Mouse (Mus musculus): ENCODE measurements around the gene Gm43552.

The Gm43552 gene

DNA sequence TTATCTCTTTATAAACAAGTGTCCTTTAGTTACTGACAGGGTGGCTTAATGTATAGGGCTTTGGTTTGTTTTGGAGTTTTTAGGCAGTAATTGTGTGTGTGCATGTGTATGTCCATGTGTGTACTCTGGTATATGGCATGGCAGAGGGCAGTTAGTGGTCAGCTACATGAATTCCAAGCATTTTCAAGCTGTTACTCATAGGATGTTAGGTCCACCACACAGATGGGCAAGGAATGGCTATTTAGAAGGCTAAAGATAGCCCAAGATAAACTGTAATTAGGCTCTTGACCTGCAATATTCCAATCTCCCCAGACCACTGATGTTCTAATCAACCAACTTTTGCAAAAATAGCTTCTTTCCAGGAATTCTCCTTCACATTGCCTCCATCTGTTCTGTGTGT, 54.6 kb downstream of the Gm43552 start:
- no peak for DNase-seq (ENCODE audit: low spot score)

DNA sequence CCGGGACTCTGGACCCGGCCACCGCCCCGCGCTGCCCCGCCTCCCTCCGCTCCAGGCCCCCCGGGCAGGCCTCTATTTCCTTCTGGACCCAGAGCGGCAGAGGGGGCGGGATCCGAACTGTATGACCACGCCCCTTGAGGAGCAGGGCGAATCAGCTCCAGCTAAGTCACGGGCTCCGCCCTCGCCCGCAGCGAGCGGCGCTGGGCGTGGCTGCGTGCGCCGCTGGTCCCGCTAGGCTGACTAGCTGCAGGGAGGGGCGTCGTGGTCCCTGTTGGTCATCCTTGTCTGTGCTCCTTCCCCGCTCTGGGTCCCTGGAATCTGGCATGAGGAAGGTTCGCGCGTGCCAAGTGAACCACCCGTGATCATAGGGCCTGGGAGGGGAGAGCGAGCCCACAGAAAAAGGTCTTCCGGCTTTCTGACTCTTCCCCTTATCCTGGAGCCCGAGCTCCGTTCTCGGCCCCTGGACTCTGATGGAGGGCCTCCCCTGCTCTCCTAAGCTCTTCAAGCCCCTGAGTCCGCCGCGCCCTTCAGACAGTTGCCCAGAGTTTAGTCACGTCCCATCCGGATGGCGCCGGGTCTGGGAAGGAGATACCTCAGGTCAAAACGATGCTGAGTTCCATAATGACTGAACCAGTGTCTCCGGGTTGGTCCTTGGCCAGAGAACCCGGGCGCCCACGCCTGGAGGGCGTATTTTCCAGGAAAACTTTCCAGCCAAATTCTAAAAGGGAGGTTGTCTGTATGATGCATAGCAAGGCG, 56.6 kb downstream of the Gm43552 start, which contains the start of gene Ugdh:
Gene Ugdh, minus strand, starts transcription at position 144 of the 756 bp plus-strand sequence.
- peak; percentile 97 for DNase-seq (ENCODE audit: low spot score)

DNA sequence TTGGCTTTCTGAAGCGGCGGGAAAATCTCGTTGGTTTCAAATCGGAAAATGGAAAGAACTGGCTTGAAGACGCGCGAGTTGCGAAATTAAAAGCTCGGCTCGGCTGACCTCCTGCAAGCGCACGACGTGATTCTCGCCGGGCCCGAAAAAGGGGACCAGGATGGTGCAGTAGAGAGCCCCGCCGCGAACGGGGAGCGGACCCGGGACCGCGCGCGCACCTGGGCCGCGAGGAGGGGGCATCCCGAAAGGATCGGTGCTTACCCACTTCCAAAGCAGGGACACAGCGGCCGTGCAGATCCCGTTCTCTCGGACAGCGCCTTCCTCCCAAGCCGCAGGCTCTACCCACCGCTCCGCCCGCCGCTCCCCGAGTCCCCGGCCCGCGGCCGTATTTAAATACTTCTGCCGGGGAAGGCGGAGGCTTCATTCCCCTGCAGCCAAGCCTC, 57.2 kb downstream of the Gm43552 start:
- DNase-seq (ENCODE audit: low spot score): no peak

DNA sequence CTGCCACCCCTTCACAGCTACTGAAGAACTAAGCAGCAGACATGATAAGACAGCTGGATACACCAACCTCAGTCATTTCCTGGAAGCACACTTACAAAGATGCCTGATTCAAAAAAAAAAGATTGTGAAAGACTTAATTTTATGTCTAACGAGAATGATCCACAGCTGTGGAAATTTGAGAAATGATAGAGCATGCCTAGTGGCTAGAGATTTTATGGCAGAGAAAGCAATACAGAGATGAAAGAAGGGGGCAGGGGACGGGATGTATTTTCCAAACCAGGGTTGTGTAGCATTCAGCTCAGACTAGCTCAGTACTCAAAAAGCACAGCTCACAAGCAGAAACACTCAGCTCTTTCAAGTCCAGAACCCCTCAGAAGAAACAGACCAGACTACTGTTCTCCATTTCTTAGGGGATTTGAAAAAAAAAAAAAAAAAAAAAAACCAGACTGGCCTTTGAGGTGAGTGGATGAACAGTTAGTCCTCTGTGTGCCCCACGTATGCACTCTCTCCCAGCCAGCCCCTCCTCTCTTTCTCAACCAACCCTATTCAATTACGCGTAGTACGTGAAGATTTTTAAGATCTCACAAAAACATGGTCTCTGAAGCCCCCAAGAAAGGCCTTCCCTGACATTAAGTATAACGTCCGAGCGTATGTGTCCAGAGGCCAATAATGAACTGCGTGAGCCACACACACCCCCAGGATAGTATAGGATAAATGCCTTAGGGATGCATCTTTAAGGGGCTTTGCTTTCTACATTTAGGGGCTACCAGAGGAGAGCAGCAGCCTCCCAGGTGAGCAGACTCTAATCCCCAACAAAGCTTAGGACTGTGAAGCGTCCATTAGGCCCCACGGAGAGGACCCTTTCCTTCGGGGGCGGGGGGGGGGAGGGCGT, 57.9 kb downstream of the Gm43552 start:
- no peak for DNase-seq (ENCODE audit: low spot score)

DNA sequence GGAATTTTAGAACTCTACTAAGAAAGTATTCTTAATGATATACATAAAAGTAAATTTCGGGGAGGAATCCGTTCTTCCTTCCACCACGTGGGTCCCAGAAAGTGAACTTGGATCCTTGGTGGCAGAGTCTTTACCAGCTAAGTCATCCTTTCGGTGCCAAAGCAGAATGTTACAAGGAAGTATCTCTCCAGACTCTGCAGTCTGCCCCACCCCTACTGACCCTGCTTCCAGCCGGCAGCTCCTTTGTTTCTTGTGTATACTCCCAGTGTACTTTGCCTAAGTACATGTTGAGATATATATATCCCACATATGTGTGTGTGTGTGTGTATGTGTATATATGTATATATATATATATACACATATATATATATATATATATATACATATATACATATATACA, 63.2 kb downstream of the Gm43552 start:
- DNase-seq (ENCODE audit: low spot score): no peak

DNA sequence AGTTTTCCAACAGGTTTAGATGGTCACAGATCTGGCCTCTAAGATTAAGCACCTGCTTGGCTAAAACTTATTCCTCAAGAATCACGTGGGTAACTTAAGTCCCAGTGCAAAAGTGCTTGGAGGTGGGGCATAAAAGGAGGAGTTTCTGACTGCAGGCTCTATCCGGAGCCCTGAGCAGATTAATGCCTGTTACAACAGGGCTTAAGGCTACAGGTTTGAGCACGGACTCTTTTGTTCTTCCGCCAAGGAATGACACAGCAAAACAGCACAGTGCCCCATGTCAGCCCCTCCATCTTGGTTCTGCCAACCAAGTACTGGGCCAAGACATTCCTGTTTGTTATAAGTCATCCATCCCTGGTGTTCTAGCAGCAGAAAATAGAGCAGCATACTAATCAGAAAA, 64.3 kb downstream of the Gm43552 start:
- DNase-seq (ENCODE audit: low spot score): no peak

DNA sequence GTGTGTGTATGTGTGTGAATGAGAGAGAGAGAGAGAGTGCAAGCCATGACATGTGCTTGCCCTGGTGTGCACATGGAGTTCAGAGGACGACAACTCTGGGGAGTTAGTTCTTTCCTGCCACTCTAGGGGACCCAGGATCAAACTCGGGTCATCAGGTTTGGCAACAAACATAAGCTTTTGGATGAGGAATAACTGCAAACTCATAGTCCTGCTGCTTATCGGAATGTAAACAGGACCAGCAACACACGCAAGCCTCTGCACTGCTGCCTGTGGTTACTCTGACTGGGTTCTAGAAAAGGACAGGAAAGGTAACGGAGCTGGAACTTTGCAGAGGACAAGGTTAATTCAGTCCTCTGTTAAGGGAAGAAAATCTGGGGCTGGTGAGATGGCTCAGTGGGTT, 67.4 kb downstream of the Gm43552 start:
- DNase-seq (ENCODE audit: low spot score): no peak

DNA sequence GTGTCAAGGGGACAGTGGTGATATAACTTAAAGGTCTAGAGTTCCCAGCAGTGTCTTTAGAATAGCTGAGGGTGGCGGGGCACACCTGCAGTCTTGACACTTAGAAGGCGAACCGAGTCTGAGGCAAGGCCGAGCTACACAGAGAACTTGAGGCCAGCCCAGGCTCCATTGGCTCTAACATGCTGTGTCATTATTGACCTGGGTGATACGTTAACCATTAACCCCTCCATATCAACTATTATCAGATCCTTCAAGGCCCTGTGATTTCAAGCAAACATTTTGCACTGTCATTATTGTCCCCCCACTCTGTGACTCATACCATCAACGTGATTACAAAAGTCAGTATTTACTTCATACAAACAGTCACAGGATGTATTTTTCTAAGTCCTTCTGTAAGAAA, 68.4 kb downstream of the Gm43552 start:
- DNase-seq (ENCODE audit: low spot score): no peak

DNA sequence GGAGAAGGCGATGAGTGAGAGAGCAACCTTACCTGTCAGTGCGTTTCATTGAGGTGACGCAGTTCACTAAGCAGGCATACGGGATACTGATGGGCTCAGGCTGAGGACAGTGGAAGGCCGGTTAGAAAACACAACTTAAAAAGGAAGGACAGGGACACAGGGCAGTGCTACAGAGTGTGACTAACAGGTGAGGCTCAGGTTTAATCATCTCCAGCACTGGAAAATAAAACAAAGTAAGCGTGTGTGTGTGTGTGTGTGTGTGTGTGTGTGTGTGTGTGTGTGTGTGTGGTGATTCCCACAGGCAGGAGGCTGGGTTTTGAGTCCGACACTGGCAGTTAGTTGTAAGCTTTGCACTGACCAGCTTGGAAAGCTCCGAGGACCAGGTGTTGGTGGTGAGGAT, 69.8 kb downstream of the Gm43552 start:
- DNase-seq (ENCODE audit: low spot score): no peak

DNA sequence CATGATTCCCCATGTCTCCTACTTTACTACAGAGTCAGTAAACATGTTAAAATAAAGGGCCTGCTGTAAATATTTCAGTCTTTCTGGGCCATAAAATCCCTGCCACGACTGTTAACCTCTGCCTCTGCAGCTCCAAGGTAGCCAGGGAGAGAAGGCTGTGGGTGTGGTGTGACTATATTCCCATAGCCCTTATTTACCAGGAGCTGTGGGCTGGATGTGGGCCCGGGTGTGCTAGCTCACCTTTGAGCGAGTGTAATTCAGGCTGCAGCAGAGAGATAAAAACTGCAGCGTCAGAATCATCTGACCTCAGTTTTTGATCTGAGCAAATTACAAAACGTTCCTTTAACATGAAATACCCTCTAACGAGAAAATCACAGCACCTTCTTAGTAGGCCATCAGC, 71.8 kb downstream of the Gm43552 start:
- DNase-seq (ENCODE audit: low spot score): no peak

DNA sequence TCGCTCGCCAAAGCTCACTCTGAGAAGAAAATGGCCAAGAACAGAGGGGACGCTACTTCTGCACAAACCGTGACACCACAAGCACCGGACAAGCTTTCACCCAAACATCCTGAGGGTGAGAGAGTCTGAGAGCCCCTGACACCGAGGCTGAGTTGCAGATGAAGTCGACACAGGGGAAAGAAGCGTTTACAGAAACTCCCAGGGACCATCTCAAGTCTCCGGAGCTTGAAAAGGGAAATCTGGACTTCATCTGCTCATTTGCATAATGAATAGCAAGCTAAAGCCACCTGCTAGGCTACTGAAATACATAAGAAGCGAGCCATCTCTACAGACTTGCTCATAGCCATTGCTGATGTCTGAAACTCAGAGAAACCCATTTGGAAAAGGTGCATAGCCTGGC, 73.5 kb downstream of the Gm43552 start:
- no peak for DNase-seq (ENCODE audit: low spot score)

DNA sequence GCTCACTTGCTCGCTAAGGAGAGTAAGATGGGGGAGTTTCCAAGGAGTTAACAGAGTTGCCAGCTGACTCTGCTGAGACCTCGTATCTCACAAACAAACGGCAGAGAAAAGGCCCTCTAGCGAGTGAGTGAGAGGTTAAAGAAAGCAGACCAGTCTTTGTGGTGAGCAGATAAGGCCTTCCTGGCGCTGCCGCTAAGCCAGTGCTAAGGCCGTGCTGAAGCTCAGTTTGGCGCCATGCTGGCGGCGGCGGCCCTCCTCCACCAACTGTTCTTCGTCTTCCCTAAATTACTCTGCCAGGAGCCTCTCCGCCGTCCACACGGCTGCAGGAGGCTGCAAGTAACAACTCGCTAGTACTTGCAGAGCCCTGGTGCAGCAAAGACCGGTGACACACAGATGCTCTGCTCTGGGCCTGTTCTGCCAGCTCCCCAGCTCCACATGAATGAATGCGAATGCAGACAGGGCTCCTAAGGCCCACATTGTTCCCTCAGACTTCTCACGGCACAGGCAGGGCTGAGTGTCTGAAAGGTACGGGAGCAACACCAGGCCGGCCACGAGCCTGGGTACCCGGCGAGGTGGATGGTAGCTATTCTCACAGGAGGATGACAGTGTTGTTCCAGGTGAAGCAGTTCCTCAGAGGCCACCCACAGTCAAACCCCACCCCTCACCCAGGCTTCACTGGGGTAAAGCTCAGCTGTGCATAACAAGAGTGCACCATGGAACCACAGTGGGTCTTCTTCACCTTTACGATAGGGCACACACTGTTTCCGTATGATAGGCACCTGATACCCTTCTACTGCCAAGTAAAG, 76.8 kb downstream of the Gm43552 start:
- DNase-seq (ENCODE audit: low spot score): peak; percentile 50

DNA sequence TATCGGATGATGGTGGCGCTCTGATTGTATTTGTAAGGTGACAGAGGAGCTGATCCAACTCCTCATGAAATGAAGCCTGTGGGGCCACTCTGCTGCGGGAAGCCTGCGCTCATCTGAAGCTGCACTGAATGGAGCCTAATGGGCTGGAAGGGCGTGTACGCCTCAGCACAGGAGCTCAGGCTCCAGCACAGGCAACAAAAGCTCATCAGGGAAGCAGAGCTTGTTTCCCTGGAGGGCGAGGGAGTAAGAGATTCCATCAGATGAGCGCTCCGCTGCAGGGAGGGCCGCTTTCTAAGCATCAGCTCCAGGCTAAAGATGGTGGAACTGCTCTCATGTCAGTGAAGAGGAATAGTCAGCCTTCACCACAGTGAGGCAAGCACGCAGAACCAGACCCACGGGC, 84.6 kb downstream of the Gm43552 start:
- no peak for DNase-seq (ENCODE audit: low spot score)

DNA sequence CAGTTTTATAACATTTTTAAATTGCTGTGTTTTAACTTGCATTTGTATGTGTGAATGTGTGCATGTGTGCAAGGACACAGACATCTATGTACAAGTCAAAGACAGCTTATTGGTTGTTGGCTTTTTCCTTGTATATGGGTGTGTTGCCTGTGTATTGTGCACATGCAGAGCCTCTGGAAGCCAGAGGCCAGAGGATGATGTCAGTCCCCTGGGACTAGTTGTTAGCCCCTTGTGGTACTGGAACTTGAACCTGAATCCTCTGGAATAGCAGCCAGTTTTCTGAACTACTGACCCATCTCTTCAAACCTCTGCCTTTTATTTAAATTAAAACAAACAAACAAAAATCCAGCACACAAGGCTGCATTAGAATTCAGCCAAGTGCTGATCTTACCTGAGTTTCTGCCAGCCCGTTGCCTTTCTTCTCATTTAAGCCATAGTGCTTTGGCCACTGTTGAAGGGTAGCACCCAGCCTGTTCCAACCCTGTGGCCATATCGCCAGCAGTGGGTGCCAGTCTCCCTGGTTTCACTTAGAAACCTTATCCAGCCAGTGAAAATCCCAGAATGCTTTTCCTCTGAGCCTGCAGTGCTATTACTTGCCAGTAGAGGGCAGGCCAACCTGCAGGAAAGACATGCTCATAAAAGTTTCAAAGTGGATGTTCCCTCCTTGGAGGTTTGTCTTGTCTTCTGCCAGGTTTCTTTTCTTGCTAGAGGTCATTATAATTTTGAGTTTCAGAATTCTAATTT, 91.2 kb downstream of the Gm43552 start:
- DNase-seq (ENCODE audit: low spot score): peak; percentile 61

DNA sequence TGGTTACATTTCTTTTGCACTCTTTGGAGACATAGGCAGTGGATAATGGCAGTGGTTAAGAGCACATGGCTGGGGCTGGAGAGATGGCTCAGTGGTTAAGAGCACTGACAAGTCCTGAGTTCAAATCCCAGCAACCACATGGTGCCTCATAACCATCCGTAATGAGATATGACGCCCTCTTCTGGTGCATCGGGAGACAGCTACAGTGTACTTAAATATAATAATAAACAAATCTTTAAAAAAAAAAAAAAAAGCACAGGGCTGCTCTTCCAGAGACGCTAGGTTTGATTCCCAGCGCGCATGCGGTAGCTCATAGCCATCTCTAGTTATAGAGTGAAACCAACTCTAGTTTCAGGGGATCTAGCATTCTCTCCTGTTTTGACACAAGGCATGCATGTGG, 98.2 kb downstream of the Gm43552 start:
- no peak for DNase-seq (ENCODE audit: low spot score)

DNA sequence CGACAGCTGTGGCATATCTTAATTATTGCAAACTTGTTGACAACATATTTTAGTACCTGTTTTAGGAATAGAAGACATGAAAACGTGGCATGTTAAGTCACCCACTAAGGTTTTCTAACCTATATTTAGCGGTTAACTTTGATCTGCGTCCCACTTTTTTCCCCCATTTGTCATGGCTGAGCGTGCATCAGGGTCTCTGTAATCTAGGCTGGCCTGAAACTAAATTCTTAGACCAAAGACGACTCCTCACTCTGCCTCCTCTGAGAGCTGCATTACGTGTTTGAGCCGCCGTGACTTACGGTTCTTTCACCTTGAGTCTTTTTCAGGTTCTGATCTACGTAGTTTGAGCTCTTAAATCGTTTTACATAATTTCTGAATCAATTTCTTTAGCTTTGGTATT, 100.9 kb downstream of the Gm43552 start:
- no peak for DNase-seq (ENCODE audit: low spot score)

DNA sequence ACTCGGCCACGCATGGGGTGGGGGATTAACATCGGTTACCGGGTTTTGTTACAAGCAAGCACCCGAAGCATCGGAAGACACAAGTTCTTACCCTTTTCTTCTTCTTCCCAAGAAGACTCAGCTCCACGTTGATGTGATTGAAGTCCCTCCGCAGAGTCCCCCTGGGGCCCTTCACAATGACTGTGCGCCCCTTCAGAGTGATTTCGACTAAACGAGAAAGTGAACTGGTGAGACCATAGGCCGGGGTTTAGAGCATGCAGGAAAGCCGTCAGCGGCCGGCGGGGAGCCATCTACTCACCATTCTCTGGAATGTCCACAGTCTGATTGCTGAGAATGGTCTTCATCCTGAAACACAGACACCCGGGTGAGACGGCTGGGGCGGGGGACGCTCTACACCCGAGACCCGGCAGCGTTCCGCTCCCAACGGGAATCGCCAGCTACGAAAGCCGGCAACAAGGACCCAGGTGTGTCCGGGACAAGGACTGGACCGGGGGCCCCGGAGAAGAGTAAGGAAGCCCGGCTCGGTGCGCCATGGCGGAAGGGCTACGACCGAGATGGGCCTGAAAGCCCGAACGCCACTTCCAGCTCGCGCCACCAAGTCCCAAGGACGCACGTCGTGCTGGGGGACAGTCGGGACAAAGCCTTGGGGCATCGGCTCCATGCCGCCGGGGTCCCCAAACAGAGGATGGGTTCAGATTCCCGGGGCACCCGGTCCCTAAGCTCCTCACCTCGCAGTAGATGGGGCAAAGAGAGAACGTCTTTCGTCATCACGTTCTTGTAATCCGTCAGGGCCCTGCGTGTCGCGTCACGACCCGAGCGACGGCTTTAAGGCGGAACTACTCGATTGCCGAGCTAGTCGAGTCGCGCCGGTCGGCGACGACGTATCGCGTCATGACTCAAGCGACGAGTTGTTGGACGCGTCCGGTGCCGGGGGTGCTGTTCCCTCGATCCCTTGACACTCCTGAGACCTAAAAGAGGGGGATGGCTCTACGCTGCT, 101.7 kb downstream of the Gm43552 start, which contains the start of the genes Rpl9 and Lias:
Gene Rpl9, minus strand, starts transcription at position 797 of the 997 bp plus-strand sequence.
Gene Lias, plus strand, starts transcription at position 850 of the 997 bp plus-strand sequence.
- DNase-seq (ENCODE audit: low spot score): peak; percentile 99

DNA sequence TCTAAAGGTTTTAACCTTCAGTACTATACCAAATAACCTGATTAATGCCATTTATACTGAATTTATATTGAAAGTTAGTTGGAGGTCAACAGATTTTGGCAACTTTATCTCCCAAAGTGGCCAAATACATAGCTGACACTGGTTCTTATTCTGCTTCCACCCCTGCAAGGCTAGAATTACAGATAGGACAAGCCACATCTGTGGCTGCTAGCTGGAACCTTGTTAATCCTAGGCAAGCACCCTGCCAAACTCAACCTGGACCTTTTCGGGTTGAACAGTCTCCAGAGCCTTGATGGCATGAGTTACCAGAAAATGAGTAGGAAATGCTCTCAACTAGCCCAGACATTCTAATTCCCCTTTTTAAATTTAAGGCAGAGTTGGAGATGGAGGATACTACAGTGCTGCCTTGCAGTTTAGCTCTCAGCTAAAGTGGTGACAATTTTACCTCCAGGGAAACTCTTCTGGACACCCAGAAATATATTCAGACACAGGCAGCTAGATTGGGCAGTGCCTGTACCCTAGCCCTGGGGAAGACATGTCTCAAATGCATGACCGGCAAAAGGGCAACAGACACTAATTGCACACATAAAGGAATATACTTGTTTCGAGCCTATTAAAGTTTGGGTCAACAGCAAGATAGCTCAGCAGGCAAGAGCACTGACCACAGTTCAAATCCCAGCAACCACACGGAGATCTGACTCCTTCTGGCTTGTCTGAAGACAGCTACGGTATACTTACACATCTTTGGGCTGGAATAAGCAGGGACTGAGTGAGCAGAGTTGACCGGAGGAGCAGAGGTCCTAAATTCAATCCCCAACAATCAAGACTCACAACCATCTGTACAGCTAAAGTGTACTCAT, 105.4 kb downstream of the Gm43552 start:
- no peak for DNase-seq (ENCODE audit: low spot score)

DNA sequence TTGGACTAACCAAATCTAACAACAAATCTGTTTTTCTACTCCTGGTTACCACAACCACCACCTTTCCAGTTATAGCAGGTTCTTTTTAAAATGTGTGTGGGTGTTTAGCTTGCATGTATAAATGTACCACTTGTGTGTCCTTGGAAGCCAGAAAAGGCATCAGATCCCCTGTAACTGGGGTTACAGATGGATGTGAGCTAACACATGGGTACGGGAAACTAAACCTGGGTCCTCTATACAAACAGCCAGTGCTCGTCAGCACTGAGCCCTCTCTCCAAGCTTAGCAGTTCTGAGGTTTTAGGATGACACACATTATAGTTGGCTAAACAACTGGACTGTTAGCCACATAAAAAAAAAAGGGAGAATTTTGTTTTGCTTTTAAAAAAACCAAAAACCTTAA, 106.9 kb downstream of the Gm43552 start:
- DNase-seq (ENCODE audit: low spot score): no peak

Data from testis, postnatal 14 days (tissue).